Mouse (Mus musculus): ENCODE results near the gene Wdr73. TPM values are rescaled to one million over a fixed set of nuclear protein-coding genes. Genes with fewer than 3 reads are reported as not detected.

Gene Wdr73
- polyA plus RNA-seq, 1 experiment from 2014 or later: 31.7 TPM

DNA sequence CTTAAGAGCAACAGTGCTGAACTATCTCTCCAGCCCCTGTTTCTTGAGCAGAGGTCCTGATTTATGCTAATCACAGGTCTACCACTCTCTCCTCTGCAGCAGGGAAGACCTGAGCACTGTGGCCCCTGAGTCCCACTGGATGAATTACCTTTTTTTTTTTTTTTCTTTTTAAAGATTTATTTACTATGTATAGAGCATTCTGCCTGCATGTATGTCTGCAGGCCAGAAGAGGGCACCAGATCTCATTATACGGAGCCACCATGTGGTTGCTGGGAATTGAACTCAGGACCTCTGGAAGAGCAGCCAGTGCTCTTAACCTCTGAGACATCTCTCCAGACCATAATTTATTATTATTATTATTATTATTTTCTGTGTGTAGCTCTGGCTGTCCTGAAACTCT is 15.4 kb downstream of the Wdr73 start:
- Histone ChIP-seq H3K4me2 (replicated peaks) (no peak overlapping the region), H3K9ac (no peak overlapping the region), H3K27ac (no peak overlapping the region), H3K36me3 (replicated peaks; ENCODE audit: control insufficient read depth, insufficient read depth) (peaks cover 11% of the 10 kb centered on the region), H3K9me3 (ENCODE audit: control insufficient read depth, low read length) (no peaks in the 10 kb centered on the region), H3K4me3 (replicated peaks; ENCODE audit: low read length) (no peak overlapping the region), H3K4me1 (replicated peaks; ENCODE audit: control insufficient read depth, insufficient read depth, low read length) (no peaks in the 10 kb centered on the region; the same call in none of the 2 replicates), H3K27me3 (ENCODE audit: control insufficient read depth, insufficient read depth, low read length) (no peaks in the 10 kb centered on the region)
- WGBS: 15% methylated on average over 1 of the region's 1 CpGs
- no peak for DNase-seq (ENCODE audit: low spot score)
- no peak for ATAC-seq (ENCODE audit: low FRiP score)

DNA sequence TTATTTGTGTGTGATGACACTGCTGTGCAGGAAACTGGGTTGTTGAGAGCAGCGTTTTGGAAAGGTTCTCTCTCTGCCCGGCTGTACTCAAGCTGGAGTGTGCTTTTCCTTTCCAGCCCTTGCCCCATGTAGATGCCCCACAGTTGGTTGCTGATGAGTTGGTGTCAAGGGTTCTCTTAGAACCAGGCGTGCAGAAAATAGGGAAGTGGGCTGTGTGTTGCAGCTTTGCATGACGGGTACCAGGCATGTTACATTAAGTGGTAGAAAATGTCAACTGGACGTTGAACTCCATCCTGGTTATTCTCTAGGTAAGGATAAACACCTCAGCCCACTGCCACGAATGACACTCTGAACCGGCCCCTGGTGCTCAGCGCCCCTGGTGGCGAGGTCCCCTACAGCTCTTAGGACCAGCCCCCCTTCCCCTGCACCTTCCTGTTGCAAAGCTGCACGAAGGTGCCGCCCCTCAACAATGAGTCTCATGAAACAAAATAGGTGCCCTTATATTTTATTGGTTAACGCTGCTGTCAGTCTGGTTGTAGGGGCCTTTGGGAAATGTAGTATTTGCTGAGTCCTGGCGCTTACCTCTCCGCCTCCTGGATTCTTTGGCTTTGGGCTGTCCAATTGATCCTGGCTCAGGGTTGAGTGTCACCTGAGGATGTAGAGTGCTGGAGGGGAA is 18.1 kb downstream of the Wdr73 start:
- ATAC-seq (ENCODE audit: low FRiP score) (peak; percentile 84), DNase-seq (ENCODE audit: low spot score) (peak; percentile 81)
- Histone ChIP-seq H3K27me3 (ENCODE audit: control insufficient read depth, insufficient read depth, low read length) (no peaks in the 10 kb centered on the region), H3K9ac (0 out of 2 replicates have a peak overlapping the region, but pooled peaks have one; percentile 2), H3K36me3 (replicated peaks; ENCODE audit: control insufficient read depth, insufficient read depth) (peaks cover 1% of the 10 kb centered on the region; the same call in 1 of the 2 replicates), H3K4me3 (replicated peaks; ENCODE audit: low read length) (no peak overlapping the region; the same call in 1 of the 2 replicates), H3K4me1 (replicated peaks; ENCODE audit: control insufficient read depth, insufficient read depth, low read length) (no peaks in the 10 kb centered on the region; the same call in 1 of the 2 replicates), H3K9me3 (ENCODE audit: control insufficient read depth, low read length) (no peaks in the 10 kb centered on the region), H3K4me2 (replicated peaks) (peak overlapping the region; percentile 39), H3K27ac (no peak overlapping the region)
- 26% methylated on average over 14 of the region's 14 CpGs for WGBS

DNA sequence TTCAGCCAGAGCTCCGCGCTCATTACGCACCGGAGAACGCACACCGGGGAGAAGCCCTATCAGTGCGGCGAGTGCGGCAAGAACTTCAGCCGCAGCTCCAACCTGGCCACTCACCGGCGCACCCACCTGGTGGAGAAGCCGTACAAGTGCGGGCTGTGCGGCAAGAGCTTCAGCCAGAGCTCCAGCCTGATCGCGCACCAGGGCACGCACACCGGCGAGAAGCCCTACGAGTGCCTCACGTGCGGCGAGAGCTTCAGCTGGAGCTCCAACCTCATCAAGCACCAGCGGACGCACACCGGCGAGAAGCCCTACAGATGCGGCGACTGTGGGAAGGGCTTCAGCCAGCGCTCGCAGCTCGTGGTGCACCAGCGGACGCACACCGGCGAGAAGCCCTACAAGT is 25.3 kb downstream of the Wdr73 start:
- 31% methylated on average over 37 of the region's 37 CpGs for WGBS
- H3K36me3 ChIP-seq (replicated peaks; ENCODE audit: control insufficient read depth, insufficient read depth): peaks cover 69% of the 10 kb centered on the region
- ATAC-seq (ENCODE audit: low FRiP score): no peak

DNA sequence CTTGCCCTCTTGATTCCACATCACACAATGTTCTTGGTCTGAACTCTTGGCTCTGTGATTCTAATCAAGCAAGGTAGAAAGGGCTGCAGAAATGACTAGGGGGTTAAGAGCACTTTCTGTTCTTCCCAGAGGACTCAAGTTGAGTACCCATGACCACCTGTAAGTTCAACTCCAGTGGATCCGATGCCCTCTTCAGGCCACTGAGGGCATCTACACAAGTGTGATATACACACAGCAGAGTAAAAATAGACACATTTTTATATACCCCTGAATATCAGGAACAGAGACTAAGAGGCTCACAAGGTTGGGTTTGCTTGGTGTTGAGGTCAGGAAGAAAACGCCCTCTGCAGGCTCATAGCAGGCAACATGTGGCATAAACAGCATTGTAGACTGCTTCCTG is 27.4 kb downstream of the Wdr73 start:
- no peak overlapping the region for H3K4me3 ChIP-seq (replicated peaks; ENCODE audit: low read length)
- H3K9me3 ChIP-seq (ENCODE audit: control insufficient read depth, low read length): no peaks in the 10 kb centered on the region
- ATAC-seq (ENCODE audit: low FRiP score) (no peak), DNase-seq (ENCODE audit: low spot score) (no peak)
- 96% methylated on average over 2 of the region's 2 CpGs for WGBS
- H3K9ac ChIP-seq: no peak overlapping the region
- H3K4me2 ChIP-seq (replicated peaks): no peak overlapping the region
- no peaks in the 10 kb centered on the region for H3K27me3 ChIP-seq (ENCODE audit: control insufficient read depth, insufficient read depth, low read length)
- no peaks in the 10 kb centered on the region for H3K4me1 ChIP-seq (replicated peaks; ENCODE audit: control insufficient read depth, insufficient read depth, low read length)
- no peak overlapping the region for H3K27ac ChIP-seq
- H3K36me3 ChIP-seq (replicated peaks; ENCODE audit: control insufficient read depth, insufficient read depth): peaks cover 90% of the 10 kb centered on the region

More for the DNA sequence above, 25.3 kb downstream of the Wdr73 start:
- H3K9ac ChIP-seq: no peak overlapping the region
- H3K4me1 ChIP-seq (replicated peaks; ENCODE audit: control insufficient read depth, insufficient read depth, low read length): no peaks in the 10 kb centered on the region
- DNase-seq (ENCODE audit: low spot score): no peak
- no peaks in the 10 kb centered on the region for H3K9me3 ChIP-seq (ENCODE audit: control insufficient read depth, low read length)
- no peak overlapping the region for H3K4me3 ChIP-seq (replicated peaks; ENCODE audit: low read length)
- H3K27ac ChIP-seq: no peak overlapping the region
- no peaks in the 10 kb centered on the region for H3K27me3 ChIP-seq (ENCODE audit: control insufficient read depth, insufficient read depth, low read length)
- no peak overlapping the region for H3K4me2 ChIP-seq (replicated peaks)

DNA sequence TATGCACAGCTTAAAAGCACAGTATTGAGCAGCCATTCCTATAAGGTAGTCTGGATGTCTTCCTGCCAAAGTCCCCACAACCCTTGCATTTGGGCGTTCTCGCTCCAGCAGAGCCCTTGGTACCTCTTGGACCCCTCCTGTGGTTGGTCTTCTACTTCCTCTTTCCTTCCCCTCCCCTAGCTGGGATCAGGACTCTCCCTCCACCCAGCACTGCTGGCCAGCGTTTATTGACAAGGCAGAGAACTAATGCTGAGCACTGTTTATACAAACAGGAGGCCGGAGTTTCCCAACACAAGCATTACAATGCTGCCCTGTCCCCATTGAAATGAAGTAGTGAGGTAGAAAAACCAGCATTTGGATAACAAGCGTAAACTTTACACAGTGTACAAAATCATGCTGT is 28.0 kb downstream of the Wdr73 start:
- no peaks in the 10 kb centered on the region for H3K4me1 ChIP-seq (replicated peaks; ENCODE audit: control insufficient read depth, insufficient read depth, low read length)
- H3K4me3 ChIP-seq (replicated peaks; ENCODE audit: low read length): no peak overlapping the region
- H3K27ac ChIP-seq: no peak overlapping the region
- peaks cover 96% of the 10 kb centered on the region for H3K36me3 ChIP-seq (replicated peaks; ENCODE audit: control insufficient read depth, insufficient read depth)
- H3K27me3 ChIP-seq (ENCODE audit: control insufficient read depth, insufficient read depth, low read length): no peaks in the 10 kb centered on the region
- H3K9ac ChIP-seq: no peak overlapping the region
- H3K9me3 ChIP-seq (ENCODE audit: control insufficient read depth, low read length): no peaks in the 10 kb centered on the region
- H3K4me2 ChIP-seq (replicated peaks): no peak overlapping the region
- 73% methylated on average over 5 of the region's 5 CpGs for WGBS
- DNase-seq (ENCODE audit: low spot score): no peak
- ATAC-seq (ENCODE audit: low FRiP score): no peak

DNA sequence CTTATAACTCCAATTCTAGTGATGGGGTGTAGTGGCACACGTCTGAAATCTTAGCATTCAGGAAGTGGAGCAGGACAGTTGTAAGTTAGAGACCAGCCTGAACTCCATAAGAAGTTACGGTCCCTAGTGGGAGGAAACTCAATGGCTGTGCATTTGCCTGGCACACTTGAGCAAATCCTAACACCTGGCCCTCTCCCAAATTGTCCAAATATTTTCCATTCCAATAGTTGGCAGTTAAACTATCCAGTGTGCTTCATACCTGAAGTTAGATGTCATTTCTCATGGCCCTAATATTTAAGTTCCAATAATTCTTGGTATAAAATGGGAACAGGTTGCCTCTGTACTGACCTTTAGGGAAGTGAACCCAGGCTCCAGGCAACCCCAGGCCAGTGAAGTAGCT is 32.4 kb downstream of the Wdr73 start:
- H3K4me2 ChIP-seq (replicated peaks): no peak overlapping the region
- DNase-seq (ENCODE audit: low spot score) (no peak), ATAC-seq (ENCODE audit: low FRiP score) (no peak)
- no peak overlapping the region for H3K4me3 ChIP-seq (replicated peaks; ENCODE audit: low read length)
- H3K27ac ChIP-seq: no peak overlapping the region
- H3K9ac ChIP-seq: no peak overlapping the region
- H3K4me1 ChIP-seq (replicated peaks; ENCODE audit: control insufficient read depth, insufficient read depth, low read length): peaks cover 15% of the 10 kb centered on the region; the same call in 1 of the 2 replicates
- no peaks in the 10 kb centered on the region for H3K27me3 ChIP-seq (ENCODE audit: control insufficient read depth, insufficient read depth, low read length)
- WGBS: 90% methylated on average over 2 of the region's 2 CpGs
- peaks cover 89% of the 10 kb centered on the region for H3K36me3 ChIP-seq (replicated peaks; ENCODE audit: control insufficient read depth, insufficient read depth)
- H3K9me3 ChIP-seq (ENCODE audit: control insufficient read depth, low read length): no peaks in the 10 kb centered on the region

DNA sequence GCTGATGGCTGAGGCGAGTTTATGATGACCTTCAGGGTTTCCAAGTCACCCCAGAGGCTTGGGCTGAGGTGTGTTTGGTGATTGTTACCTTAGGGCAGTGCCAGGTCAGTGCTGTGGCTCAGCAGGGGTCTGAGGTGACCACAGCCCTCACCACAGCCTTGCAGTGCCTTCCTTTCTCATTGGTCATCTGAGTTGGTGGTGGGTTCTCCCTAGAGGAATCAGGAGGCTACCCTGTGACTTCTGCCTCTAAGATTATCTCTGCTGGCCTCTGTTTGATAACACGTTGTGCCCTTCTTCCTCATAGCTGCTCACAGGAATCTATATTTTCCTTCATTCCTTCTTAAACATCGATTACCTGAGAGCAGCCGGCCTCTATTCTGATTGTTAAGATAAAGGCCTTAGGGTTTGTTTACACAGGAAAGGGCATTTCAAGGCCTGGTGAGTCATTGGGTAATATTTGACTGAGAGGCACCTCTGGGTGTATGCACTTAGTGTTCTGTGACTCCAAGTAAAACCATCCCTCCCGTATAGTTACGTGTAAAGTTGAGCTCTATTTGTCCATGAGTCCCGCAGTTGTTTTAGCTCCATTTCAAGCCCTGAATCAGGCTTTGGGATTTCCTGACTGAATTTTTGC is 34.4 kb downstream of the Wdr73 start:
- ATAC-seq (ENCODE audit: low FRiP score) (no peak), DNase-seq (ENCODE audit: low spot score) (no peak)
- 87% methylated on average over 7 of the region's 7 CpGs for WGBS
- H3K4me2 ChIP-seq (replicated peaks): no peak overlapping the region
- H3K4me3 ChIP-seq (replicated peaks; ENCODE audit: low read length): no peak overlapping the region
- H3K36me3 ChIP-seq (replicated peaks; ENCODE audit: control insufficient read depth, insufficient read depth): peaks cover 76% of the 10 kb centered on the region
- no peak overlapping the region for H3K27ac ChIP-seq
- H3K9ac ChIP-seq: no peak overlapping the region
- H3K9me3 ChIP-seq (ENCODE audit: control insufficient read depth, low read length): no peaks in the 10 kb centered on the region
- H3K4me1 ChIP-seq (replicated peaks; ENCODE audit: control insufficient read depth, insufficient read depth, low read length): peaks cover 36% of the 10 kb centered on the region
- no peaks in the 10 kb centered on the region for H3K27me3 ChIP-seq (ENCODE audit: control insufficient read depth, insufficient read depth, low read length)

DNA sequence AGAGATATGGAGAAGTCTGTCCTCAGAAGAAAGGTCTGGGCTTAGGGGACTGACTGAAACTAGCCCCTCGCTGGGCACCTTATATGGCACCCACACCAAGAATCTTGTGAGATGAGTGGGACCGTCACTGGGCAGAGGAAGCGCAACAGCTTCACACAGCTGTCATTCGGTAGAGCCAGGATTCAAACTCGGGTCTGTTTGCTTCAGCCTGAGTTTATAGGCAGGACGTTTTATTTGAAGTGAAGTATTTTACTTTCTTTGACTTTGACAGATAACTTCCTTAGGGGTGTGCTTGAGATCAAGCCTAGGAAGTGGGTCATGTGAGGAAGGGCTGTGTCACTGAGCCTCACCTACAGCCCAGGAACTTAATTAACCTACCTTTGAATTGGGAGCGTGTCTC is 35.5 kb downstream of the Wdr73 start:
- 94% methylated on average over 7 of the region's 7 CpGs for WGBS

DNA sequence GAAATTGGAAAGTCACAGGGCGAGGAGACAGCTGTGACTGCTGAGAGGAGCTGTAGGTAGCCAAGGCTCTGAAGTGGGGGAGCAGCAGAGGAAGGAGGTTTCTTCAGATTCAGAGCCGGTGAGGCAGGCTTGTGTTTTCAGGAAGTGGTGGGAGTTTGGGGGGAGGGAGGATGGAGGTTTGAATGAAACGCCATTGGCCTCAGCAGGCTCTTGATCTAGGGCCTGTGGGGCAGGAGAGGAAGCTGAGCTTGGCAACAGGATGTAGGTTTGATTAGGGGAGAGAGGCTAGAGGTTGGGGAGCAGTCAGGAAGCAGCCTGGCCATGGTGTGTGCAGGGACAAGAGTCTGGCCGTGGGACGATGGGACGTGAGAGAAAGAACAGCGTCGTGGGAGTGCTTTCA is 36.2 kb downstream of the Wdr73 start:
- Histone ChIP-seq H3K27me3 (ENCODE audit: control insufficient read depth, insufficient read depth, low read length) (no peaks in the 10 kb centered on the region), H3K4me1 (replicated peaks; ENCODE audit: control insufficient read depth, insufficient read depth, low read length) (peaks cover 39% of the 10 kb centered on the region), H3K36me3 (replicated peaks; ENCODE audit: control insufficient read depth, insufficient read depth) (peaks cover 59% of the 10 kb centered on the region), H3K9ac (no peak overlapping the region), H3K27ac (no peak overlapping the region), H3K4me2 (replicated peaks) (no peak overlapping the region; the same call in 1 of the 2 replicates), H3K9me3 (ENCODE audit: control insufficient read depth, low read length) (no peaks in the 10 kb centered on the region), H3K4me3 (replicated peaks; ENCODE audit: low read length) (no peak overlapping the region)
- ATAC-seq (ENCODE audit: low FRiP score) (no peak), DNase-seq (ENCODE audit: low spot score) (no peak)
- 77% methylated on average over 8 of the region's 8 CpGs for WGBS

More for the DNA sequence above, 35.5 kb downstream of the Wdr73 start:
- Histone ChIP-seq H3K4me2 (replicated peaks) (no peak overlapping the region), H3K27ac (no peak overlapping the region), H3K4me1 (replicated peaks; ENCODE audit: control insufficient read depth, insufficient read depth, low read length) (peaks cover 39% of the 10 kb centered on the region), H3K9ac (no peak overlapping the region), H3K9me3 (ENCODE audit: control insufficient read depth, low read length) (no peaks in the 10 kb centered on the region), H3K27me3 (ENCODE audit: control insufficient read depth, insufficient read depth, low read length) (no peaks in the 10 kb centered on the region), H3K4me3 (replicated peaks; ENCODE audit: low read length) (no peak overlapping the region), H3K36me3 (replicated peaks; ENCODE audit: control insufficient read depth, insufficient read depth) (peaks cover 66% of the 10 kb centered on the region)
- DNase-seq (ENCODE audit: low spot score) (no peak), ATAC-seq (ENCODE audit: low FRiP score) (no peak)

Measured in hindbrain, embryonic 14.5 days (tissue).